Mouse (Mus musculus) cerebral cortex, adult 2 months (tissue): ENCODE results near the gene Fitm2.

Experiments used
- WGBS: fragments of 180-500 bp; shearing (Covaris S2); methylation state at CpG from one replicate; pipeline ENCODE4 v1.1.7; 2018; 5-methylcytosine and 5-hydroxymethylcytosine counted together

Fitm2 gene

GRCm38 (mm10) chr2:163463251-163463769 is 9.1 kb downstream of the Fitm2 start:
- WGBS = 81% methylated on average over 10 of the region's 10 CpGs

DNA sequence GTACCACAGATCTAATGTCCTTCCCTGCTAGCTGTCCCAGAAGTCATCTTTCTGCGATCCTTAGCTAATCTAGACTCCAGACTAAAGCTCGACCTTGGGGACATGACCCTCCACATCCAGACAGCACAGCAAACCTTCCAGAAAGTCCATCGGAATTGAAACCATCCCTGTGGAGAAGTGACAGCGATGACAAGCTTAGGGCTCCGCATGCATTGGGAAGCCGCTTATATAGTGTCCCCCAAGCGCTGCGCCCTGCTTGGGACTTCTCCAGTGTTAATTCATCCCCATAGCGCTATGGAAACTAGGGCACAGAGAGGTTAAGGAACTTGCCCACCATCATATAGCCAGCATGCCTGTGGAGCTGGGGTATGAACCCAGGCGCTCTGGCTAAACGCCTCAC is 9.6 kb downstream of the Fitm2 start:
- 86% methylated on average over 11 of the region's 11 CpGs for WGBS

DNA sequence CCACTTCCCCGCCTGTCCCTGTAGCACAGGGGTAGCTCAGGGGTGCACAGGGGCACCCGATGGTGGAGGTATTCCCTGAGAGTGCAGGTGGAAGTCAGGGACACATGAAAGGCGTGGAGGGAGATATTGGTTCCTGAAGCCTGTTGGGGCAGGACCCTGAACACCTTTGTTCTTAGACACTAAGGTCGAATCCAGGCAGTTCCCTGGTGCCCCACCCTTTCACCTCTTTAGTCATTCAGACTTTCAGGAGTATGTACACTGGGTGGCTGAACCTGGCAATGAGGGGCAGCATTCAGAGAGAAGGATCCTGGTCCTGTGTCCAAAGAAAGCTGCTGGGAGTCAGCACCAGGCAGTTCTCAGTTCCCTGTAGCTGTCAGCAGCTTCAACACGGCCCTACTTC is 10.0 kb downstream of the Fitm2 start:
- 93% methylated on average over 5 of the region's 5 CpGs for WGBS

GRCm38 (mm10) chr2:163461307-163461706 is 11.1 kb downstream of the Fitm2 start:
- WGBS = 95% methylated on average over 9 of the region's 9 CpGs

DNA sequence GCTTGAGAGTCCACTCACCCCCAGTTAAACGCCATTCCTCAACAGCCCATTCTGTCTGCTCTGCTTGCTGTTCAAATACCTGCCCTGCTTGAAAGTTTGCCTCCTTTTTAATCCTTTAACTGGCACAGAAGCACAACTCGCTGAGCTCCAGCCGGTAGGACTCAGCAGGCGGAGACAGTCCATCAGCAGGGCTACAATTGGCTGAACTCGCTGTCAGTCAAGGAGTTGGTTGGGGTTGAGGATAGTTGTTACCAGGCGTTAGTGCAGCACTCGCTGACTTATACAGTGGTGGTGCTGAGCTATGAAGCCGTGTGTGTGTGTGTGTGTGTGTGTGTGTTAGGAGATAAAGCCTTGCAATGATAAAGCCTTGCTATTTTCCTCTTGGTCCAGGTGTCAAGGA is 11.8 kb downstream of the Fitm2 start:
- 91% methylated on average over 8 of the region's 8 CpGs for WGBS

DNA sequence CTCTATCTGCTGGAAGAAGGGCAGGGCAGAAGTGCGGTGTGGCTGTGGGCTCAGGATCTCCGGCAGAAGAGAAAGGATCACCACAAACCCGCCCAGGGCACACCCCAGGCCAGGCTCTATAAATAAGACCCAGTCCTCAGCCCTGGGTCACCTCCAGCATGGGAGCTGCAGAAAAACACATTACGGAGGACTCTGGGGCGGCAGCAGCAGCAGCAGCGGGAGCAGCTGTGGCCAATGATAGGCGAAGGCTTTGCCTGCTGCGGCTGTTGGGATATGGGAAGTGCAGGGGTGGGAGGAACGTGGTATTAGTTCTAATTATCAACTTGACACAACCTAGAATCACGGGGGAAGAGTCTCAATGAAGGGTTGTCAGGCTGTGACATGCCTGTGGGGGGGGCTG is 13.0 kb downstream of the Fitm2 start:
- WGBS = 39% methylated on average over 10 of the region's 10 CpGs

GRCm38 (mm10) chr2:163458539-163459265 is 13.7 kb downstream of the Fitm2 start:
- WGBS = 46% methylated on average over 27 of the region's 27 CpGs

DNA sequence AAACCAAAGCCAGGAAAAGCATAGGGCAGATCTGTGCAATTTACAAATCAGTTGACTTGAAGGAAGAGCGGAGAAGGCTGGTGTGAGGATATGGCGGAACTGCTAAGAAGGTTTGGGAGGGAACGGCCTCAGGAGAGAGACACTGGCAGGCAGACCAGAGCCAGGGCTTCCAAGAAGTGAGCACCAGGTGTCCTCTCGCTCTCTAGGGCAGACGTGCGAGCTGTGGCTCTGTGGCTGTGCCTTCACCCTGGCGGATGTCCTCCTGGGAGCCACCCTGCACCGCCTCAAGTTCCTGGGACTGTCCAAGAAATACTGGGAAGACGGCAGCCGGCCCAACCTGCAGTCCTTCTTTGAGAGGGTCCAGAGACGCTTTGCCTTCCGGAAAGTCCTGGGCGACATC is 19.1 kb downstream of the Fitm2 start:
- WGBS = 92% methylated on average over 13 of the region's 13 CpGs

DNA sequence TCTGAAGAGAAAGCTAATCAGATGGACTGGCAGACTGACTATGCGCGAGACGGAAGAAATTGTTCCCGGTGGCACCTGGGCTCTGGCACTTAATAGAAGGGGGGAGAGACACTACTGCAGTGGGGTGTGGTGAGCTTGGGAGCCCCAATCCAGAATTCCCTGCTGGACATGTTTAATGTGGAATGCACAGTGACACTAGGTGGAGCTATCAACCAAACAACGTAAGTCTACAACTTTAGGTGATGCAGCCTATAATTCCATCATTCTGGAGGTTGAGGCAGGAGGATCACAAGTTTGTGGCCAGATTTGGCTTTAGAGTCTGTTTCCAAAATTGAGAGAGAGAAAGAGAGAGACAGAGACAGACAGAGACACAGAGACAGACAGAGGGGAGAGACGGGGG is 19.7 kb downstream of the Fitm2 start:
- 83% methylated on average over 6 of the region's 6 CpGs for WGBS

DNA sequence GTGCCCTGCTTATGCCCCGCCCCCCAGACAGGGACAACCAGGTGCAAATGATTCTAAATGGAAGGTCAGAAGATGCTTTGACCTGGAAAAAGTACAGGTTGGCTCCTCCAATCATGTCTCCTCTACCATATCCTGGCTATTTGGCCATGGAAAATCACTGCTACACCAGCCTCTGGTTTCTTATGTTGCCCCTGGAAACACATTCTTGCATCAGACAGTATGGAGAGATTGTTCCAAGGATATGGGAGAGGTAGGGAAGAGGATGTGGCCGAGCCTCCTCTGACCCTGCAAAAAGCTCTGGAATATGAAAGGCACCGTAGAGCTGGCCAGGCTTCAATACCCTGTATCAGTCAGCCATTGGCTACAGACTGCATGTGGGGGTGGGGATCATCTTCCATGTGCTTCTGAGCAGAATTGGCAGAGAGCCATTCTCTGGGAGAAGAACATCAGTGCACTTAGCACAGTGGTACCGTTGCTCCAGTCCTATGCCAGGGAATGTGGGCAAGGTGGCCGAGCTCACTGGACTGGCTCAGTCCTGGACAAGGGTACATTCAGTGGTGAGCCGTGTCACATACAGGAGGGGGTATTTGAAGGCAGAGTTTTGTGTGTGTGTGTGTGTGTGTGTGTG is 21.6 kb downstream of the Fitm2 start:
- WGBS = 37% methylated on average over 6 of the region's 6 CpGs

GRCm38 (mm10) chr2:163449276-163449675 is 23.2 kb downstream of the Fitm2 start:
- WGBS = 68% methylated on average over 3 of the region's 3 CpGs

- 60% methylated on average over 12 of the region's 12 CpGs for WGBS
Observed at GRCm38 (mm10) chr2:163447375-163447774, 25.1 kb downstream of the Fitm2 start.

DNA sequence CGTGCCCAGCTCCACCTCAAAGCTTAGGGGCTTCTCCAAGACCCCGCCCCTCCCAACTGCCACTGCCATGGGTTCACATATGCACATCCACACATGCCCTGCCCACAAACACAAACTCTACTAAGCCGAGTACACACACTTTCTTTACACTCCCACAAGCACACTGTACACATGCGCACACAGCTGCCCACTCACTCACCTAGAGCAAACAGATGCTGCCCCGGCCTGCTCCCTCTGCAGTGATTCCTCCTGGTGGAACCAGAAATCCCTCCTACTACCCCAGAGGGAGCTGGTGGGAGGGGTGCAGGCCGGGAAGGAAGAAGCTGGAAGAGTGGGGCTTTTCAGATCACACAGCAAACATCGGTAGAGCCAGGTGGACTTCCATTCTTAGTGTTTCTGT is 28.4 kb downstream of the Fitm2 start:
- 48% methylated on average over 7 of the region's 7 CpGs for WGBS

DNA sequence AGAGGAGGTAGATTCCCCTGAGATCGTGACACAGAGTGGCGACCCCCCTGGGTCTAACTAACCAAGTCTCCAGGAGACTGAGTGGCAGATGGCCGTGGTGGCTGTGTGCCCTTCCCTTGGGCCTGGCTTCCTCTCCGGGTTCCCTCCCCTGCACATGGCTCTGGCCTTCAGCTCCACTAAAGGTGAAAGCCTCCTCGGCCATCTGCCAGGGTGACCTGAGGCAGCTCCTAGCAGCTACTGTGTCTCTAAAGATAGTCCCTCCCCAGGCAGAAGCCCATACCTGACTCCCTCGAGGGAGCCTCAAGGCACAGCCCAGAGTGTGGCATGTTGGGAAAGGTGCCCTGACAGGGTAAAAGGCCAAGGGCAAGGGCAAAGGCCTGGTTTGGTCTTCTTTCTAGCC is 28.9 kb downstream of the Fitm2 start:
- WGBS = 54% methylated on average over 6 of the region's 6 CpGs

DNA sequence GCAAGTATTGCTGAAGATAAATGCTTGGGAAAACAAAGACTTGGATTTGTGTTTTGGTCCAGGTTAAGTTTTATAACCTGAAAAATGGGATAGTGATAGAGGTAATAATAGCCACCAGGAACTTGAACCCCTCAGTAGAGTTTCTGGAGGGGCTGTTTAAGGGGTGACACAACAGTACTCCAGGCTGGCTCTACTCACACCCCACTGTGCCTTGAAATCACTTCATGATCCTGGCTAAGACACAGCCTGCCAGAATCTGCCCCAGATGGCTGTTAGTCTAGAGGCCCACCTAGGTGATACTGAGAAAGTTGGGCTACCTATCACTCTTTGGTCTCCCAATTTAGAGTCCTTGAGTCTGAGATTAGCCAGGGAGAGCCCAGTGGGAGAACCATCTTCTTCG is 32.9 kb downstream of the Fitm2 start:
- 62% methylated on average over 1 of the region's 1 CpGs for WGBS

- WGBS = 2% methylated on average over 30 of the region's 30 CpGs
Observed at GRCm38 (mm10) chr2:163438619-163439451, 33.6 kb downstream of the Fitm2 start.

DNA sequence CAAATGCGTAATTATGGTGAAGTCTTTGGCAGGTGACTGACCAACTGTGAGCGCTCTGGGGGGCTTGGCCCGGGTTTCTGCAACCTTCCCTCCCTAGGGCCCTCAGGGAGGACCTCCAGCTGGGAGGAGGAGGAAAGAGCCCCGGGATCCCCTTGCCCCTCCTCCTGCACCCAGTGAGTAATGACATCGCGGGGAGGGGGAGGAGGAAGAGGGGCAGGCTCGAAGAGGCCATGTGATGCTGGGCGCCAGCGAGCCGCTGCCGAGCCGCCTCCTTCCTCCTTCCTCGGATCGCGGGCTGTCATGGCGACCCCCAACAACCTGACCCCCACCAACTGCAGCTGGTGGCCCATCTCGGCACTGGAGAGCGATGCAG is 34.2 kb downstream of the Fitm2 start, which contains the start of gene Gdap1l1:
Gene Gdap1l1 (plus strand): TSS at position 231 of the 373 bp plus-strand sequence.
- whole genome bisulfite sequencing = 1% methylated on average over 18 of the region's 18 CpGs

DNA sequence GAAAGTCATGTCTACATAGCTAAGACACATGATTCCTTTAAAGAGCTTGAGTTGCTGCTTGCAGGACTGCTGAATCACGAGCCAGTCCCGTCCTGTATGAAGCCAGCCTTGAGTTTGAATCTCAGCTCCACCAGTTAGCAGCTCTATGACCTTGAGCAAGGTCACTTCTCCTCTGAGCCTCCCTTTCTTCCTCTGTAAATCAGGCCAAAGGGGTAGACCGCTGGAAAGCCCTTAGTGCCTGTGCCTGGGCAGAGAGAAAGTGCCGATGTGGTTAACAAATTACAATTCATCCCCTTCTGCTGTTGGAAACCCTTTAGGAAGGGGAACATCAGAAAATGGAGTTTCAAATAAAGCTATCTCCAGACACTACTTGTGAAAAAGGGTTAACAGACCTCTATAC is 34.6 kb downstream of the Fitm2 start:
- WGBS = 26% methylated on average over 4 of the region's 4 CpGs

GRCm38 (mm10) chr2:163433971-163434370 is 38.5 kb downstream of the Fitm2 start:
- 35% methylated on average over 4 of the region's 4 CpGs for WGBS

DNA sequence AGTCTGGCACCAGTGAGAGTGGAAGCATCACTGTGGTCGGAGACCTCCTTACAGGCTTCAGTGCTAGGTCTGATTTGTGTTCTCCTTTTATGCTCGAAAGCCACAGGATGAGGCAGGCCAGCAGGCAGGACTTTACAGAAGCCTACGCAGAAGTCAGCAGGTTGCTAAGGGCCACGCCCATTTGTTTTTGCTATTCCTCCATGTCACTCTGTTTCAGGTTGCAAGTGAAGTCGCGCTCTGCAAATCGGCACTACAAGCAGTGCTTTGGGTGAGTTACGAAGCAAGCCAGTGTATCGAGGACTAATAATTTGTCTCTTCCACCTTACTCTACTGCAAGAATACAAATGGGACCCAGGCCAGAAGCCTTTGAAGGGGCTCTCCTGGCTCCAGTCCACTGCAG is 41.1 kb downstream of the Fitm2 start:
- WGBS = 86% methylated on average over 9 of the region's 9 CpGs

DNA sequence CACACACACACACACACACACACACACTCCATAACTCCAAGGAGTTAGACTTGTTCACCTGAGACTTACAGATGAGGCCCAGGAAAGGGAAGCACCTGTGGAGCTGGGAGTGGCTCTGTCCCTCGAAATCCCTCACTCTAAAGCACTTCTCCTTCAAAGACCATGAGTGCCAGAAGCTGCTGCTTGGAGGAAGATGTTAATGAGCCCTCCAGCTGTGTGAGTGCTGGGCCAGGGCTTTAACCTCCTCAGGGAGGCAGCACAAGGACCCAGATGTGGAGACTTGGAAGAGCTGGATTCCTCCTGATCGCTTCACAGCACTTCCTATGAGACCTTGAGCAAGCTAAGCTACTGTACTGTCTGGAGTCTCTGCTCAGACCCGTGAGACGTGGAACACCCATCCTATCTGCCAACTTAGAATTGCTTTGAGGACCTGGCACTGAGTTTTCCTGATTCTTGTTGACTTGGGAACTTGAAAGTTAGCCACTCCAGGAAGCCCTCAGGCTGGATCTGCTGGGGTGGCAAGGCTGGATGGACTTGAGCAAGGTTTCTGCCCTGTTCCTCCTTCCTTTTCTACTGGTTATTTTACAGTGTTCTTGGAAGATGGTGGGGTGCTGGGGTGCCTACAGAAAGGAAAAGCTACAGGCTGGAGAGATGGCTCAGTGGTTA is 44.0 kb downstream of the Fitm2 start:
- WGBS = 69% methylated on average over 4 of the region's 4 CpGs

GRCm38 (mm10) chr2:163424597-163424996 is 47.8 kb downstream of the Fitm2 start, which contains the start of gene Oser1:
Gene Oser1, minus strand, starts transcription at chr2:163424697.
- WGBS = 82% methylated on average over 6 of the region's 6 CpGs
